Mouse (Mus musculus) megakaryocyte, embryonic 14.5 days (primary cell): ENCODE data around the gene Fam219b. TPM values are rescaled to one million over a fixed set of nuclear protein-coding genes. Genes with fewer than 3 reads are reported as not detected.
A peak's percentile ranks its signal among the peaks of the same experiment; 100 is the strongest.

Experiments used
- H3K27me3 ChIP-seq: replicated peaks from 2 replicates; pipeline ENCODE3; 2012; ENCODE audit warnings: inconsistent platforms
- H3K36me3 ChIP-seq: replicated peaks from 2 replicates; pipeline ENCODE3; 2012; ENCODE audit warnings: low read length, inconsistent platforms, mixed read lengths
- H3K4me1 ChIP-seq: 2 replicates; pipeline ENCODE4 v1.6.1; 2012; ENCODE audit warnings: inconsistent platforms
- H3K4me3 ChIP-seq: replicated peaks from 2 replicates; pipeline ENCODE3; 2012; ENCODE audit warnings: moderate library complexity, mild to moderate bottlenecking, inconsistent platforms
- H3K9me3 ChIP-seq: 2 replicates; pipeline ENCODE4 v1.6.1; 2012; ENCODE audit warnings: inconsistent platforms
- FLI1 ChIP-seq: IDR thresholded peaks from 2 replicates; pipeline ENCODE4 v1.6.1; 2012; ENCODE audit warnings: low read length, inconsistent platforms, mixed read lengths
- GATA1 ChIP-seq: IDR thresholded peaks from 3 replicates; pipeline ENCODE4 v1.6.1; 2012; ENCODE audit warnings: mixed read lengths, low read length, inconsistent platforms, borderline replicate concordance
- polyA plus RNA-seq: library from polyadenylated mRNA; stranded (reverse); fragments of >175 nt; gene quantifications from 2 replicates; pipeline ENCODE4 v1.2.3, GENCODE M21; 2012; ENCODE audit warnings: low replicate concordance; ENCODE audit not compliant: insufficient read depth

The Fam219b gene
- polyA plus RNA-seq, 1 experiment: 4.9 TPM

GRCm38 (mm10) chr9:57523754-57524153 lies 13.6 kb upstream of the Fam219b start:
- TF ChIP-seq GATA1 (no peak), FLI1 (no peak)

GRCm38 (mm10) chr9:57524439-57524838 lies 12.9 kb upstream of the Fam219b start:
- TF ChIP-seq GATA1 (no peak), FLI1 (no peak)
- no peaks in the 10 kb centered on the region for H3K27me3 ChIP-seq
- no peaks in the 10 kb centered on the region for H3K9me3 ChIP-seq
- H3K4me1 ChIP-seq: peaks cover 62% of the 10 kb centered on the region
- peak overlapping the region; percentile 90 for H3K4me3 ChIP-seq
- H3K36me3 ChIP-seq: peaks cover 30% of the 10 kb centered on the region

More at GRCm38 (mm10) chr9:57523754-57524153, 13.6 kb upstream of the Fam219b start:
- peaks cover 23% of the 10 kb centered on the region for H3K36me3 ChIP-seq
- peaks cover 55% of the 10 kb centered on the region for H3K4me1 ChIP-seq
- H3K9me3 ChIP-seq: no peaks in the 10 kb centered on the region
- peak overlapping the region; percentile 99 for H3K4me3 ChIP-seq
- no peaks in the 10 kb centered on the region for H3K27me3 ChIP-seq

- Histone ChIP-seq H3K27me3 (no peaks in the 10 kb centered on the region), H3K4me3 (peak overlapping the region; percentile 82), H3K36me3 (peaks cover 40% of the 10 kb centered on the region), H3K9me3 (no peaks in the 10 kb centered on the region), H3K4me1 (peaks cover 70% of the 10 kb centered on the region)
- TF ChIP-seq GATA1 (no peak), FLI1 (no peak)
These were observed 11.8 kb upstream of the Fam219b start for GRCm38 (mm10) chr9:57525516-57525915.

GRCm38 (mm10) chr9:57526435-57526834 lies 10.9 kb upstream of the Fam219b start:
- no peaks in the 10 kb centered on the region for H3K27me3 ChIP-seq
- H3K9me3 ChIP-seq: no peaks in the 10 kb centered on the region
- peaks cover 48% of the 10 kb centered on the region for H3K36me3 ChIP-seq
- peak overlapping the region; percentile 82 for H3K4me3 ChIP-seq
- TF ChIP-seq FLI1: no peak
- peaks cover 77% of the 10 kb centered on the region for H3K4me1 ChIP-seq

GRCm38 (mm10) chr9:57531946-57532345 lies 5.4 kb upstream of the Fam219b start:
- H3K9me3 ChIP-seq: no peaks in the 10 kb centered on the region
- H3K27me3 ChIP-seq: no peaks in the 10 kb centered on the region
- peaks cover 84% of the 10 kb centered on the region for H3K36me3 ChIP-seq
- H3K4me3 ChIP-seq: no peak overlapping the region
- TF ChIP-seq GATA1 (no peak), FLI1 (no peak)
- H3K4me1 ChIP-seq: peaks cover 82% of the 10 kb centered on the region

GRCm38 (mm10) chr9:57536362-57536761 lies 966 bp upstream of the Fam219b start:
- TF ChIP-seq FLI1 (no peak), GATA1 (no peak)
- Histone ChIP-seq H3K9me3 (no peaks in the 10 kb centered on the region), H3K4me3 (peak overlapping the region; percentile 91), H3K27me3 (no peaks in the 10 kb centered on the region), H3K36me3 (peaks cover 74% of the 10 kb centered on the region), H3K4me1 (peaks cover 88% of the 10 kb centered on the region)

GRCm38 (mm10) chr9:57537728-57538181 lies 427 bp downstream of the Fam219b start:
- Histone ChIP-seq H3K27me3 (no peaks in the 10 kb centered on the region), H3K4me1 (peaks cover 88% of the 10 kb centered on the region), H3K36me3 (peaks cover 73% of the 10 kb centered on the region), H3K9me3 (no peaks in the 10 kb centered on the region), H3K4me3 (peak overlapping the region; percentile 91)
- TF ChIP-seq FLI1 (no peak), GATA1 (no peak)

- Histone ChIP-seq H3K4me3 (no peak overlapping the region), H3K4me1 (peaks cover 87% of the 10 kb centered on the region), H3K27me3 (no peaks in the 10 kb centered on the region), H3K36me3 (peaks cover 73% of the 10 kb centered on the region), H3K9me3 (no peaks in the 10 kb centered on the region)
- TF ChIP-seq FLI1 (no peak), GATA1 (no peak)
These were observed 2.2 kb downstream of the Fam219b start for GRCm38 (mm10) chr9:57539550-57539949.

- H3K4me3 ChIP-seq: no peak overlapping the region
- peaks cover 92% of the 10 kb centered on the region for H3K4me1 ChIP-seq
- H3K9me3 ChIP-seq: no peaks in the 10 kb centered on the region
- TF ChIP-seq FLI1: no peak
- no peak for TF ChIP-seq GATA1
- no peaks in the 10 kb centered on the region for H3K27me3 ChIP-seq
- peaks cover 77% of the 10 kb centered on the region for H3K36me3 ChIP-seq
These were observed 4.0 kb downstream of the Fam219b start for GRCm38 (mm10) chr9:57541312-57541711.

GRCm38 (mm10) chr9:57543951-57544350 lies 6.6 kb downstream of the Fam219b start:
- no peaks in the 10 kb centered on the region for H3K9me3 ChIP-seq
- no peak for TF ChIP-seq FLI1
- TF ChIP-seq GATA1: no peak
- no peaks in the 10 kb centered on the region for H3K27me3 ChIP-seq
- H3K36me3 ChIP-seq: peaks cover 98% of the 10 kb centered on the region
- H3K4me1 ChIP-seq: peaks cover 95% of the 10 kb centered on the region
- no peak overlapping the region for H3K4me3 ChIP-seq

GRCm38 (mm10) chr9:57547287-57547686 lies 10.0 kb downstream of the Fam219b start:
- TF ChIP-seq FLI1: no peak
- no peak for TF ChIP-seq GATA1
- Histone ChIP-seq H3K27me3 (no peaks in the 10 kb centered on the region), H3K9me3 (no peaks in the 10 kb centered on the region), H3K4me3 (peak overlapping the region; percentile 67), H3K36me3 (peaks cover 91% of the 10 kb centered on the region), H3K4me1 (peaks cover 95% of the 10 kb centered on the region)
